Mouse (Mus musculus) ES-CJ7 (cell line): Measurements from ENCODE around the gene Dock1.

ENCODE experiments used
- DNase-seq: peaks from one replicate; pipeline ENCODE4 v3.0.0; 2011; ENCODE audit warnings: low read depth, low spot score

Dock1 gene

DNA sequence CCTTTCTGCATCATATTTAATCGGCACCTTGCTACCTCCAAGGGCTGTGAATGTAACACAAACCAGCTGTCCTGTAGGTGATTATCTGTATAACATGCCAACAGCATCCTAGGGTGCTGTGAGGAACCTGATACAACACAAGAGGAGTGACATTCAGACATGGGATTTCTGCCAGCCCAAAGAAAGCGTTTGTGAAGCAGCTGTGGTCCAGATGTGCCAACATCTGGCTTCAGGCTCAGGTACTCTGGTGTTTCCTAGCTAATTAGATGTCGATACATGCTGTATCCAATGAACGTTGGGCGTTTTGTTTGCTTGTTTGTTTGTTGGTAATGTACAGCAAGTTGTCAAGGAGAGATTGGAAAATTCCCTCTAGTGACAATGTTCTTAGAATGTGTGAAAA, 487.1 kb downstream of the Dock1 start:
- DNase-seq, result no peak

DNA sequence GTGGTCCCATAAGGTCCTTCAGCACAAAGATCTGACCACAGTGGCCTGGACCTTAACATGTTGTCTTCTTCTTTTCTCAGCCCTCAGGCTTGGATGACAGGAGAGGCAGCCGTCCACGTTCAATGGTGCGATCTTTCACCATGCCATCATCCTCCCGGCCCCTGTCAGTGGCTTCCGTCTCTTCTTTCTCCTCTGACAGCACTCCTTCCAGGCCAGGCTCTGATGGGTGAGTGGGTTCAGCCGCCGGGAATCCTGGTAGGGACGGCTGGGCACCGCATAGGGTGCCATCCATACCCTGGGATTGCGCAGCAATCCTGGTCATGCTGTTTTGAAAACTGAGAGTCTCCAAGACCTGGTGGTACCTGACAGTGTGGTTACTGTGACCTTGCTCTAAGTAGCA, 487.9 kb downstream of the Dock1 start:
- DNase-seq, result no peak

DNA sequence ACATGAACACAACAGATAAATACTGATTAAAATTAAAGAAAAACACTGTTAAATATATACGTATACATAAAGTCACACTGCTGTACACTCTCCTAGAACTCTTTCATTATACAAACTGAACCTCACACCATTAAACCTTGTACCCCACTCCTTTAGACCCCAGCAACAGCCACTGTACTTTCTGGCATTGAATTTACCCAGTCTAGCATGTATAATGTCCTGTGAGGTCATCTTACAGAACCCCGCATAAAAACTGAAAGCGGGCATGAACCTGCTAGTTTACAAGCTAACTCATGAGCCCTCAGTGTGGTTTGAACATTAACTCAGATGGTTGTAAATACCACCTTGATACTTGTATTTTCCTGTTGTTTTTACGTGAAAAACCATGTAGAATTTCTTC, 489.2 kb downstream of the Dock1 start:
- no peak for DNase-seq

DNA sequence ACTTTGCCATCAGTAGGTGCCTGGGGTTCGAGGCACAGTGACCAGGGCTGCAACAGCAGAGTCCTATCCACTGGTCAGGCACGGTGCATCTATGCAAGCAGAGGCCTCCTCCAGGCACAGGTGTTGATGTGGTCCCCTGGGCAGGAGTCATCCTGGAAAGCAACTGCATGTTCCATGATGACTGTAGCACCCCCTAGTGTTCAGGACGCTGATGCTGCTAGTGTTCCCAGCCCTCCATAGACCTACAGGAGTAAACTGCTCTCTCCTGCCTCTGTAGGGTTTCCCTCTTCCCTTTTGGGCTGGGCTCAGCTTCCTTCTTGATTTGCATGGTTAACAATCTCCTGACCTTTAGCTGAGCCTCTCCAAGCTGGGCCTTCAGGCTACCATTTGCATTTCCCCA, 494.7 kb downstream of the Dock1 start:
- DNase-seq, result peak; percentile 89

- DNase-seq, result peak; percentile 32
These were observed 499.5 kb downstream of the Dock1 start for GRCm38 (mm10) chr7:135169936-135170335.

DNA sequence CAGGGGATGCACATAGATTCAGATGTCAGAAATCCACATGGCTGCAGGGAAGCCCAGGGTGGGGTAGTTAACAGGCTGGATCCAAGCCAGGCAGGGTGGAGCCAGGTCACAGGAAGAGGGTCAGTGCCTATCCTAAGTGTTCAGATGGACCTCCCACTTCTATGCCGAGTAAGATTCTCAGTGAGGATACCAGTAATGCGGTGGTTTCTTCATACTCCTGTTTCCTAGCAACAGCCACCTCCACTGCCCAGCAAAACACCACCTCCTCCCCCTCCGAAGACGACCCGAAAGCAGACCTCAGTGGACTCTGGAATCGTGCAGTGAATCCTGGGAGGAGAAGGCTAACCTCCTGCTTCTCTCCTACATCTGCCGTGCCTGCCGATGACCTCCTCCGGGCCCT, 501.8 kb downstream of the Dock1 start:
- no peak for DNase-seq

DNA sequence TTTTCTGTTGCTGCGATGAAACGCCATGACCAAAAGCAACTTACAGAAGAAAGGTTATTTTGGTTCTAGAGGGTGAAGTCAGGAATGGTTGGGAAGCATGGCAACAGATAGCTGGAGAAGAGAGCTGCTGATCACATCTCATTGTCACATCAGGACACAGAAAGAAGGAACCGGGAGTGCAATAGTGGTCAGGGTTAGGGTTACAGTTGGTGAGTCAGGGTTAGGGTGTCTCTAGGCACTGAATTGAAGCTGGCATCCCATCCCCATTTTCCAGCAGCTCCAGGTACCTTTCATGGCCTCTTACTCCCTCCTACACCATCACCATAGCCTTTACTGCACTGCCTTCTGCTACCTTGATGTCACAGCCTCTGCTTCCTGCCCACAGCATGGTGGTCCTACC, 523.7 kb downstream of the Dock1 start:
- no peak for DNase-seq

DNA sequence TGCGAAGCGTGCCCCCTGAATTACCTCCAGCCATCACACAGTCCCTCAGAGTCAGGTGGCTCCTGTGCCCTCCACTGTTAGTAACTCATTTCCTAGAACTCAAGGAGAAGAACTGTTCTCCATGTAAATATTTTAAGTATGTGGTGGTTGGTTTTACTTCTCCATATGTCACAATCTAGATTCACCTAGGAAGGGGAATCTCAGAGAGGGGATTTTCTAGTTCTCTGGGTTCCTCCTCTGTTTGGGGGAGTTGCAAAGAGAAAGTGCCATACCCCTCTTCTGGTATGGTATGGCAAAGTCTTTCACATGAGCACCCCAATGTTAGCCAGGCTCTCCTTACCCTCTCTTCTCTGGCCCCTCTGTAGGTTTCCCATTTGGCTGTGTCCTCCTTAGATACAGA, 525.2 kb downstream of the Dock1 start:
- DNase-seq, result no peak

DNA sequence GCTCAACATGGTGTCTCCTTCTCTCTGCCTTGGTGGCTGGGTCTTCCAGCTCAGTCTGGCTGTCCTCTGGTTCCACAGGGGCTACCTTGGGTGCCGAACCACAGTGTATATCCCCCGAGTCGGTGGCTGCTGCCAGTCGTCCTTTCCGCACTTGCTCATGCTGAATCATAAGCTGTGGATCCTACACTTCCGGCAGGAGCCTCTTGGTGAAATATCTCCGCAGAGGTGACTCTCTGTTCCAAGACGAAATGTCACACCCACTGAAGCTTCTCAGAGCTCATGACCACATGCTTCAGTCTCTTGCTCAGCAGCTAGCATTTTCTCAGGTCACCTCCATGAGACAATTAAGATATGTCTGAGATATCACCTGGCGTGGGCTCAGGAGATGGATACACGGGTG, 526.4 kb downstream of the Dock1 start:
- no peak for DNase-seq

- DNase-seq, result no peak
These were observed 533.5 kb downstream of the Dock1 start for GRCm38 (mm10) chr7:135203920-135204319.

DNA sequence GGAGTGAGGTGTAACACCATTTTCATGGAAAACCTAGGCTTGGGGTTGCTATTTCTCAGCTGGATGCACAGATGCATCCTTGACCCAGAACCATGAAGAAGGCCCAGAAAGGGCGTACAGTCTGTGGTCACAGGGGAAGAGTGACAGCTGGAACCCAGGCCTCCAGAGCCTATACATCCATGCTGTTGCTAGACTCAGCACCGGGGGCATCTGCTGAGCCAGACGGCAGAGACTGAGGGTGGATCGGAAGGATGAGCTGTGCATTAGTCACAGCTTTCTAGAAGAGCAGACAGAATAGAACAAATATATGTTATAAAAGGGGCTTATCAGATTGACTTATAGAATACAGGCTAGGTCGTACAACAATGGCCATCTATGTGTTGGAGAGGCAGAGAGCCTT, 534.7 kb downstream of the Dock1 start:
- DNase-seq, result no peak

DNA sequence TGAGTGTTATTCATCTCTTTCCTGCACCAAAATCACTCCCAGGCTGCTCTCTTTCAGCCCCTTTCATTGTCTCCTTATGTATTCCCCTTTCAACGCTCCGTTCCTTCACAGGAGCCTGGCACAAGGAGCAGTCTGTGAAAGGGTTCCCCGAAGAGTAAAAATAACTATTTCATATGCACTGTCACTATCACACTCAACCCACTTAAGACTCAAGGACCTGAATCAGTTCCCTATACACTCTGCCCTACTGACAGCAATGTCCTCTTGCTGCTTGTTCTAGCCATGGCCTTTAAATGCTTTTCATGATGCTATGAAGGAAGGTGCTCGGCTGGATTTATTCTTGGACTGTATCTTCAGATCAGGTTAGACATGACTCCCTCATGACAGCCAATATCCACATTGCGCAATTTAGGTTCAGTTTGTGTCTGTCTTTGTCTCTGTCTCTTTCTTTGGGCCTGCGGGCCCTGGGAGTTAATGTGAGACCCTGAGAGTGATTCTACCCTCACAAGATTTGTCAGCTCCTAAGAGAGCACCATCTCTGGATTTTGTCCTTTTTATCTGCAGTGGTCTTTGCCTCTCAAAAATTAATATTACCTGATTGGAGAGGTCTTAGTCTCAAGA, 538.6 kb downstream of the Dock1 start:
- no peak for DNase-seq

GRCm38 (mm10) chr7:135210296-135210695, 539.8 kb downstream of the Dock1 start:
- DNase-seq, result no peak

DNA sequence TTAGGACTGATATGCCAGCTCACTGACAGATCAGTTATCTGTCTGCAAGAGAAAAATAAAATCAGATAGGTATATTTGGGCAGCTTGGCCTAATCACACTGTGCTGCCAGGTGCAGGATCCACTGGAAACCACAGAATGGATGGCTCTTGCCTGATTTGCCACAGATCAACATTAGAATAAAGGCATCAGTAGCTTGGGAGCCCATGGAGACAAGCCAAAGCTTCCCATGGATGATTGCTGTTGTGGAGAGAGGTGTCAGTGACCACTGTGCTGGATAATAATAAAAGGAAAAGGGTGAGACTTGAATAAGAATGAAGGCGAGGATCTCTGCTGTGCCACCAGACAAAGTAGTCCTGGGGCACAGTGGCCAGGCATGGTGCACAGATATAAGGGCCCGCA, 540.4 kb downstream of the Dock1 start:
- no peak for DNase-seq

GRCm38 (mm10) chr7:135212505-135212904, 542.1 kb downstream of the Dock1 start:
- DNase-seq, result no peak

GRCm38 (mm10) chr7:135221475-135221874, 551.0 kb downstream of the Dock1 start:
- no peak for DNase-seq
